Mouse (Mus musculus) thymus, adult 2 months (tissue): ENCODE data around the gene Asb13. TPM values are rescaled to one million over a fixed set of nuclear protein-coding genes. Genes with fewer than 3 reads are reported as not detected.

ENCODE experiments used
- DNase-seq: peaks from one replicate; pipeline ENCODE4 v3.0.0; 2021
- H3K27ac ChIP-seq: fragments of 200-500 bp; 2 replicates; pipeline ENCODE4 v1.5.1; 2012; ENCODE audit warnings: low read length, control low read depth; ENCODE audit not compliant: control insufficient read depth, insufficient read depth
- H3K27me3 ChIP-seq: fragments of 200-500 bp; 2 replicates; pipeline ENCODE4 v1.6.1; 2012; ENCODE audit warnings: mild to moderate bottlenecking, low read length, moderate library complexity, mixed read lengths; ENCODE audit not compliant: control insufficient read depth, insufficient read depth
- H3K36me3 ChIP-seq: fragments of 200-500 bp; 2 replicates; pipeline ENCODE4 v1.6.1; 2012; ENCODE audit warnings: mild to moderate bottlenecking, low read length, moderate library complexity; ENCODE audit not compliant: control insufficient read depth, insufficient read depth
- H3K4me1 ChIP-seq: fragments of 200-500 bp; replicated peaks from 2 replicates; pipeline ENCODE4 v1.6.1; 2012; ENCODE audit warnings: low read length; ENCODE audit not compliant: control insufficient read depth, insufficient read depth
- H3K4me3 ChIP-seq: fragments of 200-500 bp; 2 replicates; pipeline ENCODE4 v1.5.1; 2012; ENCODE audit warnings: mild to moderate bottlenecking, low read length, control low read depth, moderate library complexity; ENCODE audit not compliant: control insufficient read depth, insufficient read depth
- CTCF ChIP-seq: fragments of 200-500 bp; IDR thresholded peaks from 2 replicates; pipeline ENCODE4 v1.5.1; 2012; ENCODE audit warnings: mild to moderate bottlenecking, control low read depth, low read length, moderate library complexity, borderline replicate concordance; ENCODE audit not compliant: control insufficient read depth, poor library complexity, insufficient read depth; ENCODE audit errors: extremely low read depth
- POLR2A ChIP-seq: fragments of 200-500 bp; IDR thresholded peaks from 2 replicates; pipeline ENCODE4 v1.6.1; 2012; ENCODE audit warnings: mild to moderate bottlenecking, low read length, control low read depth, moderate library complexity; ENCODE audit not compliant: control insufficient read depth, poor library complexity, insufficient read depth; ENCODE audit errors: extremely low read depth
- WGBS: fragments of 180-500 bp; shearing (Covaris S2); methylation state at CpG from one replicate; pipeline ENCODE4 v1.1.7; 2018; 5-methylcytosine and 5-hydroxymethylcytosine counted together
- polyA plus RNA-seq: library from polyadenylated mRNA; depleted of rRNA; stranded (reverse); fragments of >200 nt; gene quantifications from 2 replicates; pipeline ENCODE4 v1.2.3, GENCODE M21; 2012

The Asb13 gene
- polyA plus RNA-seq, 1 experiment, result 25.7 TPM

GRCm38 (mm10) chr13:3610795-3611438 lies 22.9 kb upstream of the Asb13 start, which contains the start of gene Fam208b:
Gene Fam208b, minus strand, starts transcription at chr13:3611108.
- H3K27me3 ChIP-seq, result no peaks in the 10 kb centered on the region
- WGBS, result under 1% methylated on average over 58 of the region's 58 CpGs
- H3K4me1 ChIP-seq, result no peaks in the 10 kb centered on the region
- H3K4me3 ChIP-seq, result peak within 1 kb of the TSS; percentile 74
- TF ChIP-seq POLR2A, result peak; percentile 52; the same call in 1 of the 2 replicates
- peak; percentile 63; the same call in 1 of the 2 replicates for TF ChIP-seq CTCF
- no peaks in the 10 kb centered on the region for H3K36me3 ChIP-seq
- peak; percentile 98 for DNase-seq
- H3K27ac ChIP-seq, result peak within 1 kb of the TSS; percentile 64

- no peak overlapping the region for H3K27ac ChIP-seq
- no peaks in the 10 kb centered on the region for H3K36me3 ChIP-seq
- 75% methylated on average over 3 of the region's 3 CpGs for WGBS
- DNase-seq, result no peak
- H3K27me3 ChIP-seq, result no peaks in the 10 kb centered on the region
- TF ChIP-seq CTCF (no peak), POLR2A (no peak)
- H3K4me3 ChIP-seq, result no peak overlapping the region
- H3K4me1 ChIP-seq, result no peaks in the 10 kb centered on the region
These were observed 6.7 kb upstream of the Asb13 start for GRCm38 (mm10) chr13:3627139-3627538.

- TF ChIP-seq POLR2A (no peak), CTCF (no peak)
- H3K27me3 ChIP-seq, result no peaks in the 10 kb centered on the region
- H3K4me3 ChIP-seq, result no peak overlapping the region
- H3K4me1 ChIP-seq, result no peaks in the 10 kb centered on the region
- H3K27ac ChIP-seq, result no peak overlapping the region
- H3K36me3 ChIP-seq, result no peaks in the 10 kb centered on the region
- no peak for DNase-seq
- WGBS, result 36% methylated on average over 3 of the region's 3 CpGs
These were observed 5.7 kb upstream of the Asb13 start for GRCm38 (mm10) chr13:3628102-3628501.

- WGBS, result 90% methylated on average over 9 of the region's 9 CpGs
- TF ChIP-seq CTCF (no peak), POLR2A (no peak)
- H3K36me3 ChIP-seq, result no peaks in the 10 kb centered on the region
- H3K4me1 ChIP-seq, result peaks cover 7% of the 10 kb centered on the region
- no peaks in the 10 kb centered on the region for H3K27me3 ChIP-seq
- H3K27ac ChIP-seq, result no peak overlapping the region
- no peak overlapping the region for H3K4me3 ChIP-seq
- DNase-seq, result no peak
These were observed 1.3 kb upstream of the Asb13 start for GRCm38 (mm10) chr13:3632551-3632950.

- TF ChIP-seq CTCF, result no peak
- no peak for TF ChIP-seq POLR2A
- 42% methylated on average over 6 of the region's 6 CpGs for WGBS
These were observed 701 bp upstream of the Asb13 start for GRCm38 (mm10) chr13:3633131-3633530.

GRCm38 (mm10) chr13:3635076-3635475 lies 1.2 kb downstream of the Asb13 start:
- Histone ChIP-seq H3K36me3 (no peaks in the 10 kb centered on the region), H3K27ac (no peak overlapping the region), H3K27me3 (no peaks in the 10 kb centered on the region), H3K4me3 (no peak overlapping the region), H3K4me1 (peaks cover 8% of the 10 kb centered on the region)
- 92% methylated on average over 3 of the region's 3 CpGs for WGBS
- DNase-seq, result no peak
- TF ChIP-seq POLR2A (no peak), CTCF (no peak)

More at GRCm38 (mm10) chr13:3633131-3633530, 701 bp upstream of the Asb13 start:
- Histone ChIP-seq H3K4me3 (no peak overlapping the region), H3K4me1 (peaks cover 8% of the 10 kb centered on the region), H3K27me3 (no peaks in the 10 kb centered on the region), H3K27ac (no peak overlapping the region), H3K36me3 (no peaks in the 10 kb centered on the region)
- no peak for DNase-seq
